Mouse (Mus musculus) heart, embryonic 14.5 days (tissue): ENCODE measurements around the gene Hcls1. TPM values are rescaled to one million over a fixed set of nuclear protein-coding genes. Genes with fewer than 3 reads are reported as not detected.

Source experiments
- ATAC-seq: fragments of 200-750 bp; cut with Nextera tagmentation; 2 replicates; pipeline ENCODE4 v1.8.0; 2017; ENCODE audit warnings: low read depth, moderate TSS enrichment; ENCODE audit not compliant: insufficient number of reproducible peaks, insufficient read depth, low FRiP score
- H3K27ac ChIP-seq, 2 experiments: fragments of 200-500 bp in 1 of 2; fragments of 300-500 bp in 1 of 2; sonication (generic) in 1 of 2; replicated peaks in 1 of 2; 2 replicates each; pipeline ENCODE4 v1.5.1; 2012 to 2014; ENCODE audit warnings: low read depth in 2 of 2, low read length in 2 of 2, control low read depth in 1 of 2, mild to moderate bottlenecking in 1 of 2, mixed read lengths in 1 of 2; ENCODE audit not compliant: control insufficient read depth in 1 of 2, insufficient read depth in 1 of 2
- H3K27me3 ChIP-seq: fragments of 300-500 bp; sonication (generic); 2 replicates; pipeline ENCODE4 v1.6.1; 2014; ENCODE audit warnings: mild to moderate bottlenecking, low read length, control low read depth; ENCODE audit not compliant: control insufficient read depth, insufficient read depth
- H3K36me3 ChIP-seq: fragments of 300-500 bp; sonication (generic); 2 replicates; pipeline ENCODE4 v1.6.1; 2014; ENCODE audit warnings: mild to moderate bottlenecking, control low read depth, low read length, mixed read lengths; ENCODE audit not compliant: control insufficient read depth, insufficient read depth
- H3K4me1 ChIP-seq, 2 experiments: fragments of 200-500 bp in 1 of 2; fragments of 300-500 bp in 1 of 2; sonication (generic) in 1 of 2; 2 replicates each; pipeline ENCODE4 v1.6.1; 2012 to 2014; ENCODE audit warnings: low read length in 2 of 2, control low read depth in 1 of 2, mixed read lengths in 1 of 2; ENCODE audit not compliant: control insufficient read depth in 2 of 2, insufficient read depth in 2 of 2
- H3K4me2 ChIP-seq: fragments of 300-500 bp; sonication (generic); 2 replicates; pipeline ENCODE4 v1.6.1; 2014; ENCODE audit warnings: mild to moderate bottlenecking, low read length
- H3K4me3 ChIP-seq, 2 experiments: fragments of 200-500 bp in 1 of 2; fragments of 300-500 bp in 1 of 2; sonication (generic) in 1 of 2; 2 replicates each; pipeline ENCODE4 v1.5.1; 2012 to 2014; ENCODE audit warnings: low read length in 2 of 2, mild to moderate bottlenecking in 2 of 2, control low read depth in 1 of 2, low read depth in 1 of 2, moderate library complexity in 1 of 2; ENCODE audit not compliant: control insufficient read depth in 1 of 2, insufficient read depth in 1 of 2
- H3K9ac ChIP-seq: fragments of 300-500 bp; sonication (generic); 2 replicates; pipeline ENCODE4 v1.6.1; 2014; ENCODE audit warnings: mild to moderate bottlenecking, low read length
- H3K9me3 ChIP-seq: fragments of 300-500 bp; sonication (generic); 2 replicates; pipeline ENCODE4 v1.6.1; 2016; ENCODE audit warnings: low read length, control low read depth; ENCODE audit not compliant: control insufficient read depth
- WGBS: fragments of 180-500 bp; shearing (Covaris S2); extraction: QIAGEN DNeasy Blood & Tissue Kit; methylation state at CpG from one replicate; pipeline ENCODE4 v1.1.7; 2014; 5-methylcytosine and 5-hydroxymethylcytosine counted together
- polyA plus RNA-seq: library from polyadenylated mRNA; unstranded; fragments of >200 nt; fragmentation: Nextera tagmentation; extraction: Ambion mirVana; gene quantifications from 2 replicates; pipeline ENCODE4 v1.2.1, GENCODE M21; 2014

Gene Hcls1
- polyA plus RNA-seq, 1 experiment from 2014 or later = 2.3 TPM

DNA sequence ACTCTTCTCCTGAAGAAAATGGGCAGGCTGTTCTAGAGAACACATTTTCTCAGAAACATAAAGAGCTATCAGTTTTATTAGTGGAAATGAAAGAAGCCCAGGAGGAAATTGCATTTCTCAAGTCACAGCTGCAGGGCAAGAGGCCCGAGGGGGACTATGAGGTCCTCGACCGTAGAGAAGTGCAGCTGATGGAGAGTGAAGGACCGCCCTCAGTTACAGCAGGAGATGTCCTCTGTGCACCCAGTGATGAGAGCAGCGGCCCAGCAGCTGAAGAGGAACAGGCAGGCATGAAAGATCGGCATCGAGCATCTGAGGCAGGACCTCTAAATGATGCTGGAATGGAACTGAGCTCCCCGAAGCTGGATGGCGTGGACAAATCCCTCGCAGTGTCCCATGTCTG lies 22.9 kb upstream of the Hcls1 start:
- Histone ChIP-seq H3K9me3 (no peaks in the 10 kb centered on the region), H3K4me2 (no peak overlapping the region), H3K4me3 (no peak overlapping the region), H3K4me1 (peaks cover 0 to 3% of the 10 kb centered on the region in 2 experiments; a peak in 1 of 4 replicates), H3K36me3 (peaks cover 94% of the 10 kb centered on the region), H3K27me3 (no peaks in the 10 kb centered on the region), H3K9ac (no peak overlapping the region), H3K27ac (no peak overlapping the region)
- WGBS = 89% methylated on average over 10 of the region's 10 CpGs
- no peak for ATAC-seq

DNA sequence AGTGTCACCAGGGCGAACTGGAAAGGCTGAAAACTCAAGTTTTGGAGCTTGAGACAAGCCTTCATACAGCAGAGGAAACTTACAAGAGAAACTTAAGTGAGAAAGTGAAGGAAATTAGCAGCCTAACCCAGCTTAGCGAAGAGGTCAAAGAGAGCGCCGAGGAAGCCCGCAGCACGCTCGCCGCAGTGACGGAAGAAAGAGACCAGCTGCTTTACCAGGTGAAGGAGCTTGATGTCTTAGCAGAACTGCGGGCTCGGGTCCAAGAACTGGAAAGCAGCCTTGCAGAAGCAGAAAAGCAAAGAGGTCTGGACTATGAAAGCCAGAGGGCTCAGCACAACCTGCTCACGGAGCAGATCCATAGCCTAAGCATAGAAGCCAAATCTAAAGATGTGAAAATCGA lies 22.5 kb upstream of the Hcls1 start:
- peaks cover 95% of the 10 kb centered on the region for H3K36me3 ChIP-seq
- no peak overlapping the region for H3K4me3 ChIP-seq
- H3K9me3 ChIP-seq = no peaks in the 10 kb centered on the region
- H3K4me1 ChIP-seq = peaks cover 0 to 3% of the 10 kb centered on the region in 2 experiments; a peak in 1 of 4 replicates
- no peak for ATAC-seq
- no peak overlapping the region for H3K4me2 ChIP-seq
- no peaks in the 10 kb centered on the region for H3K27me3 ChIP-seq
- whole genome bisulfite sequencing = 93% methylated on average over 13 of the region's 13 CpGs
- H3K27ac ChIP-seq = no peak overlapping the region
- H3K9ac ChIP-seq = no peak overlapping the region

GRCm38 (mm10) chr16:36914195-36914594 lies 20.6 kb upstream of the Hcls1 start:
- Histone ChIP-seq H3K9me3 (no peaks in the 10 kb centered on the region), H3K27ac (no peak overlapping the region), H3K27me3 (no peaks in the 10 kb centered on the region), H3K36me3 (peaks cover 97% of the 10 kb centered on the region), H3K9ac (no peak overlapping the region), H3K4me3 (no peak overlapping the region), H3K4me1 (no peaks in the 10 kb centered on the region), H3K4me2 (no peak overlapping the region)
- no peak for ATAC-seq
- 78% methylated on average over 5 of the region's 5 CpGs for WGBS

DNA sequence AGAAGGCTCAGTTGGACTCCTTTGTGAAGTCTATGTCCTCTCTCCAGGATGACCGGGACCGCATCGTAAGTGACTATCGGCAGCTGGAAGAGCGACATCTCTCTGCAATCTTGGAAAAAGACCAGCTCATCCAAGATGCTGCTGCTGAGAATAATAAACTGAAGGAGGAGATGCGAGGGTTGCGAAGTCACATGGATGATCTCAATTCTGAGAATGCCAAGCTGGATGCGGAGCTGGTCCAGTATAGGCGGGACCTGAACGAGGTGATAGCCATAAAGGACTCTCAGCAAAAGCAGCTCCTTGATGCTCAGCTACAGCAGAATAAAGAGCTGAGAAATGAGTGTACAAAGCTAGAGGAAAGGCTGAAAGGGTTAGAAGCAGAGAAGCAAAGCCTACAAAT lies 16.3 kb upstream of the Hcls1 start:
- Histone ChIP-seq H3K27ac (no peak overlapping the region), H3K9ac (no peak overlapping the region), H3K4me1 (no peaks in the 10 kb centered on the region), H3K4me2 (no peak overlapping the region), H3K9me3 (no peaks in the 10 kb centered on the region), H3K27me3 (no peaks in the 10 kb centered on the region), H3K36me3 (peaks cover 91% of the 10 kb centered on the region), H3K4me3 (no peak overlapping the region)
- 96% methylated on average over 10 of the region's 10 CpGs for WGBS
- no peak for ATAC-seq

DNA sequence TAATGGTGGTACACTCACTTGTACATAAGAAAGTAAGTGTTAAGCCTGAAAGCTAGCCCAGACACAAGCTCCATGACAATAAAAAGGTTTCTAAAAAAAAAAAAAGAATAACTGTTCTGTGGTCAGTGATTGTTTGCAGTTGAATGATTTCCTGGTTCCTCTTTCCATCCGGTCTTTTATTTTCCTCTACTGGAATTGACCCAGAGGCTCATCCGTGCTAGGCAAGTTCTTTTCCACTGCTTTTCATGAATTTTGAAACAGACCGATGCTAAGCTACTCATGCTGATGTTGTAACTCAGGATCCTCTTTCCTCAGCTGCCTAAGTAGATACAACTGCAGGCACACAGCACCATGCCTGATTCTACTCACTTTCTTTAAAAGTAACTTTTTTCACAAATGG lies 14.4 kb upstream of the Hcls1 start:
- 80% methylated on average over 3 of the region's 3 CpGs for WGBS
- no peak for ATAC-seq
- no peaks in the 10 kb centered on the region for H3K27me3 ChIP-seq
- no peak overlapping the region for H3K27ac ChIP-seq
- H3K36me3 ChIP-seq = peaks cover 91% of the 10 kb centered on the region
- H3K4me1 ChIP-seq = no peaks in the 10 kb centered on the region
- H3K9me3 ChIP-seq = no peaks in the 10 kb centered on the region
- no peak overlapping the region for H3K4me2 ChIP-seq
- no peak overlapping the region for H3K9ac ChIP-seq
- no peak overlapping the region for H3K4me3 ChIP-seq

DNA sequence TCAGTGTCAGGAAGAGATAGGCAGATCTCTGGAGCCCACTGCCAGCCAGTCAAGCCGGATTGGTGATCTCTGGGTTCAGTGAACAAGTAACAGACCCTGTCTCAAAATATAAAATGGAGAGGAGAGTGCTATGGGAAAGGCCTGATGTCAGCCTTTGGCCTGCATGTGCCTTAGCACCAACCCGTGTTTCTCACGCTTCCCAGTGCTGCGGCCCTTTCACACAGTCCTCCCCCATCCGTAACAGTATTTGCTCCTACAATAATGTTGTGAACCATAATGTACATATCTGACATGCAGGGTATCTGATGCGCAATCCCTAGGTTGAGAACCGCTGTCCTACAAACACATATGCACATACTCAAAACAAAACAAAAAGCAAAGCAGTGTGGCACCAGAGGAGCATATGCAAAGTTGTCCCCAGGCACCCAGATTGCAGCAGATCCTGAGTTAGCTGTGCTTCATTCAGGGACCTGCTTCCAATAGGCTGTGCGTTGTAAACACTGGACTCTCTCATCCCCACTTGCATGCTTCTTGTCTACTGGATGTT lies 13.6 kb upstream of the Hcls1 start:
- Histone ChIP-seq H3K9me3 (no peaks in the 10 kb centered on the region), H3K36me3 (peaks cover 91% of the 10 kb centered on the region), H3K9ac (no peak overlapping the region), H3K27me3 (no peaks in the 10 kb centered on the region), H3K4me3 (no peak overlapping the region), H3K4me1 (no peaks in the 10 kb centered on the region), H3K27ac (no peak overlapping the region), H3K4me2 (no peak overlapping the region)
- WGBS = 85% methylated on average over 8 of the region's 8 CpGs
- ATAC-seq = no peak

DNA sequence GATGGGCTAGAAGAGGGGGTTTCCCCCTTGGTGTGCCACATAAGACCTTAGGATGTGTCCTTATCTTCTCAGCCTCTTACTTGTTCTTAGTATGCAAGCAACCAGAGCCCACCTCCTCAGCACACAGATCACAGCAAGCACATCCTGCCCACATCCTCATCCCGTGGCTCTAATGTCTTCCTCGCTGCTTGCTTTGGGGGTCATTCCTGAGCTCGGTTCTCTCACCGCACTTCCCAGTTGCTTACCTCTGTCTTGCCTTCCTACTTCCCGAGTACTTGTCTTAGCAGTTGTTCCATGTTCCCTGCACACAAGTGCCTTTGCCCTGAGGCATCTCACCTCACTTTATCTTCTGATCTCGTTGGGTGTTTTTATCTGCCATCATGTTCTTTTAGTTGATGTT lies 12.8 kb upstream of the Hcls1 start:
- no peak overlapping the region for H3K4me2 ChIP-seq
- ATAC-seq = no peak
- WGBS = 85% methylated on average over 6 of the region's 6 CpGs
- H3K36me3 ChIP-seq = peaks cover 92% of the 10 kb centered on the region
- no peaks in the 10 kb centered on the region for H3K9me3 ChIP-seq
- H3K27me3 ChIP-seq = no peaks in the 10 kb centered on the region
- H3K27ac ChIP-seq = no peak overlapping the region
- H3K9ac ChIP-seq = no peak overlapping the region
- no peak overlapping the region for H3K4me3 ChIP-seq
- H3K4me1 ChIP-seq = no peaks in the 10 kb centered on the region

- ATAC-seq = no peak
- Histone ChIP-seq H3K9ac (no peak overlapping the region), H3K36me3 (peaks cover 93% of the 10 kb centered on the region), H3K4me3 (no peak overlapping the region), H3K27me3 (no peaks in the 10 kb centered on the region), H3K4me2 (no peak overlapping the region), H3K9me3 (no peaks in the 10 kb centered on the region), H3K27ac (no peak overlapping the region), H3K4me1 (no peaks in the 10 kb centered on the region)
- 86% methylated on average over 8 of the region's 8 CpGs for WGBS
These were observed 10.5 kb upstream of the Hcls1 start for GRCm38 (mm10) chr16:36924312-36924711.
